Mouse (Mus musculus) cortical plate, adult 2 months (tissue): ENCODE measurements around the gene Tmem183a. TPM values are rescaled to one million over a fixed set of nuclear protein-coding genes. Genes with fewer than 3 reads are reported as not detected.

ENCODE experiments used
- H3K27ac ChIP-seq: fragments of 200-500 bp; 2 replicates; pipeline ENCODE4 v1.5.1; 2012; ENCODE audit warnings: low read length, control low read depth, inconsistent platforms; ENCODE audit not compliant: insufficient read depth
- H3K4me1 ChIP-seq: fragments of 200-500 bp; 2 replicates; pipeline ENCODE4 v1.6.1; 2011; ENCODE audit warnings: low read length; ENCODE audit not compliant: control insufficient read depth, insufficient read depth
- H3K4me3 ChIP-seq: fragments of 200-500 bp; 2 replicates; pipeline ENCODE4 v1.5.1; 2011; ENCODE audit warnings: mild to moderate bottlenecking, low read length, control low read depth; ENCODE audit not compliant: insufficient read depth
- CTCF ChIP-seq: fragments of 200-500 bp; IDR thresholded peaks from 2 replicates; pipeline ENCODE4 v1.5.1; 2011; ENCODE audit warnings: mild to moderate bottlenecking, control low read depth, low read length; ENCODE audit not compliant: insufficient read depth; ENCODE audit errors: extremely low read depth
- POLR2A ChIP-seq: fragments of 200-500 bp; IDR thresholded peaks from 2 replicates; pipeline ENCODE4 v1.6.1; 2011; ENCODE audit warnings: mild to moderate bottlenecking, low read length, control low read depth; ENCODE audit not compliant: insufficient read depth; ENCODE audit errors: extremely low read depth
- polyA plus RNA-seq: library from polyadenylated mRNA; depleted of rRNA; stranded (reverse); fragments of >200 nt; gene quantifications from 2 replicates; pipeline ENCODE4 v1.2.3, GENCODE M21; 2012; rRNA removed

Gene Tmem183a
- polyA plus RNA-seq, 1 experiment, result 56.2 TPM

DNA sequence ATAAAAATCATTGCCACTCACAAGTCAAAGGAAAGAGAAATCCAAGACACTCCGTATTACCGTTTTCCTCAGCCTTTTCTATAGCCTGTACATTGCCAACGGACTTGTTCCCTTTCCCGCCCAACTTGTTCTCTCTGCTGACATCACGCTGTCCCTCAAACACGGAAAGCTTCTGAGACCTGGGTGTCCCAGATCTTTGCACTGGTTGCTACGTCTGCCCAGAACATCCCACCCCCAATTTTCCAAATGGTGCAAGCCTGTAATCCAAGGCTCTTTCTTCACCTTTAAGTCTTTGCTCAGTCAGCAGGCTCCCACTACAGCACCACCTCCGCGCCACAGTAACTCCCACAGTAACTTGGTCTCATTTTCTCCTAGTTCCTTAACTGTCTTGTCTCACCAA lies 56.8 kb downstream of the Tmem183a start:
- no peaks in the 10 kb centered on the region for H3K4me1 ChIP-seq
- no peak for TF ChIP-seq CTCF
- H3K27ac ChIP-seq, result no peak overlapping the region
- no peak overlapping the region for H3K4me3 ChIP-seq

GRCm38 (mm10) chr1:134302568-134303238 lies 59.1 kb downstream of the Tmem183a start:
- H3K4me1 ChIP-seq, result no peaks in the 10 kb centered on the region
- H3K27ac ChIP-seq, result peak overlapping the region; percentile 60; the same call in 1 of the 2 replicates
- TF ChIP-seq POLR2A (no peak), CTCF (no peak)
- no peak overlapping the region for H3K4me3 ChIP-seq

GRCm38 (mm10) chr1:134298636-134299411 lies 63.0 kb downstream of the Tmem183a start:
- Histone ChIP-seq H3K27ac (no peak overlapping the region), H3K4me3 (no peak overlapping the region), H3K4me1 (no peaks in the 10 kb centered on the region)
- TF ChIP-seq POLR2A, result no peak
- no peak for TF ChIP-seq CTCF

DNA sequence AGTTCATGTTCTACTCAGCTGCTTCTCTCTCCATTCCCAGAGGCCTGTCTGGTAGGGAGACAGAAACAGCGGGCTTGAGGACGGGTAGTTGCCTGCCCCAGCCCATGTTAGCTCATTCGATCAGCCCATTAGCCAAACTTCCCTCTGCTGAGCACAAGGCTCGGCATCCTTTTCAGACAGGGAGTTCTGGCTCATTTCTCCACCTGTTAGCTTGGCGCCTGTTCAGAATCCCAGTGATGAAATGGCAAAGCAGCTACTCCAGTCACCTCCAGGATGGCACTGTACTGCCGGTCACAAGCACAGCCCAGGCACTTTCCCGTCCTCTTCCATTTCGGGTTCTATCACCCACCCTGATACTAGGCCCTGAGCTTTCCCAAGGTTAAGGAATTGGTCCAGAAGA lies 64.5 kb downstream of the Tmem183a start:
- Histone ChIP-seq H3K4me3 (no peak overlapping the region), H3K4me1 (no peaks in the 10 kb centered on the region), H3K27ac (no peak overlapping the region)
- no peak for TF ChIP-seq POLR2A
- TF ChIP-seq CTCF, result no peak

Other genes starting within 250 kb of the Tmem183a start
- 18.0 and 18.1 TPM in 2 replicates for gene Chil1, start 179.8 kb downstream of the Tmem183a start, polyA plus RNA-seq
- gene Mybph, start 168.5 kb downstream of the Tmem183a start, polyA plus RNA-seq, result 0.17 and 0.23 TPM in 2 replicates
- gene Adora1, start 126.5 kb downstream of the Tmem183a start, polyA plus RNA-seq, result 154 and 161 TPM in 2 replicates
- 0.08 and 0.13 TPM in 2 replicates for gene Myog, start 72.0 kb downstream of the Tmem183a start, polyA plus RNA-seq
- gene Ppfia4, start 29.1 kb downstream of the Tmem183a start, polyA plus RNA-seq, result 52.6 and 59.5 TPM in 2 replicates
- gene 4933406M09Rik, start 24.0 kb upstream of the Tmem183a start, polyA plus RNA-seq, result not detected in 2 replicates
- gene Cyb5r1, start 43.6 kb upstream of the Tmem183a start, polyA plus RNA-seq, result 14.3 and 15.4 TPM in 2 replicates
- 59.2 and 59.7 TPM in 2 replicates for gene Adipor1, start 53.4 kb upstream of the Tmem183a start, polyA plus RNA-seq
- gene Klhl12, start 93.6 kb upstream of the Tmem183a start, polyA plus RNA-seq, result 26.3 and 28.4 TPM in 2 replicates
- 28.7 TPM in 2 replicates for gene Rabif, start 132.7 kb upstream of the Tmem183a start, polyA plus RNA-seq
- gene Mgat4e, start 187.7 kb upstream of the Tmem183a start, polyA plus RNA-seq, result 0.08 TPM in 1 of 2 replicates, not detected in the other
- gene Kdm5b, start 198.2 kb upstream of the Tmem183a start, polyA plus RNA-seq, result 26.4 and 27.9 TPM in 2 replicates